ENCODE assay signal across 10 mouse cellular contexts in the genomic region with DNA sequence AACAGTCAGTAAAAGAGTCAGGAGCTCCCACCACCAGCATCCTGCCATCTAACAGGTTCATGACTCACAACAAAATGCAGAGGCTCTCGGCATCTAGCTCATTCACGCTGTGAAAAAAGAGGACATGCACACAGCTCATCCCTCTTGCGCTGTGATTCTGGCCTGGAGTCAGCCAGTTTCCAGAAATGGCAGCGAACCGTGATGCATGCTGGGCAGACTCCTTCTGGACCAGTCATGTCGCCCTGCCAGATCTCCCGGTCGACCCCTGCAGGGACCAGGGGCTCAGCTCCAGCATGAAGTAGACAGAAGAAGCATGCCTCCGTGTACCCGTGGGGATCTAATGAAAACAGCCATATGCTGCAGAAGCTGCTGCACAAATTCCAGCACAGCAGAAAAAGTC.
DNase-seq lines count a peak whose midpoint lies in the region; TF ChIP-seq lines count a peak whose summit lies in the region.
"Had no signal": no experiment of that assay in that cellular context is flagged by ENCODE, and none has a peak within 500 bp of the region (broad histone marks: within the 10 kb centered on the region; RNA-seq: fewer than 3 reads in every experiment).

No protein-coding gene starts in this region.

- H3K27ac ChIP-seq in left cerebral cortex, adult 2 months, result no peak overlapping the region
- H3K27ac ChIP-seq: kidney, postnatal 0 days; liver, embryonic 14.5 days had no signal

- intact Hi-C loops in left cerebral cortex, adult 2 months (cut with DNase I), result no loop called here

- peak; percentile 62 for DNase-seq in right cerebral cortex, adult 18-20 months
- DNase-seq in right cerebral cortex, postnatal 4 days, result no peak
- peak; percentile 88 to 93 for DNase-seq in cerebellum, postnatal 25 days
- DNase-seq in left cerebral cortex, adult 2 months (ENCODE audit: extremely low spot score in 1 of 2, low spot score in 2 of 2), result peak; percentile 17 to 42
- no peak for DNase-seq in heart, adult 18-20 months
- DNase-seq in heart, adult 9 months (ENCODE audit: low spot score in 2 of 2), result no peak
- no peak for DNase-seq in T-cell, adult 2 months (ENCODE audit: low spot score)
- DNase-seq: gastrocnemius, postnatal 25 days had no signal

- TF ChIP-seq CTCF in left cerebral cortex, adult 2 months (IDR thresholded peaks at IDR 0.05), result no peak

- H3K4me3 ChIP-seq in left cerebral cortex, adult 2 months, result no peak overlapping the region

Comparison
In these comparisons a context has a peak if more than half of its experiments do, and no peak if none do; other contexts are left out.
1. DNase-seq: peak in right cerebral cortex, adult 18-20 months (single experiment), cerebellum, postnatal 25 days (2 of 2) and left cerebral cortex, adult 2 months (2 of 2); none in right cerebral cortex, postnatal 4 days (single experiment), heart, adult 18-20 months (0 of 2), heart, adult 9 months (0 of 2) and T-cell, adult 2 months (single experiment).